Mouse (Mus musculus): Measurements from ENCODE around the gene Igflr1. TPM values are rescaled to one million over a fixed set of nuclear protein-coding genes. Genes with fewer than 3 reads are reported as not detected.

Gene Igflr1
- polyA plus RNA-seq, 1 experiment from 2014 or later: 6.4 TPM

DNA sequence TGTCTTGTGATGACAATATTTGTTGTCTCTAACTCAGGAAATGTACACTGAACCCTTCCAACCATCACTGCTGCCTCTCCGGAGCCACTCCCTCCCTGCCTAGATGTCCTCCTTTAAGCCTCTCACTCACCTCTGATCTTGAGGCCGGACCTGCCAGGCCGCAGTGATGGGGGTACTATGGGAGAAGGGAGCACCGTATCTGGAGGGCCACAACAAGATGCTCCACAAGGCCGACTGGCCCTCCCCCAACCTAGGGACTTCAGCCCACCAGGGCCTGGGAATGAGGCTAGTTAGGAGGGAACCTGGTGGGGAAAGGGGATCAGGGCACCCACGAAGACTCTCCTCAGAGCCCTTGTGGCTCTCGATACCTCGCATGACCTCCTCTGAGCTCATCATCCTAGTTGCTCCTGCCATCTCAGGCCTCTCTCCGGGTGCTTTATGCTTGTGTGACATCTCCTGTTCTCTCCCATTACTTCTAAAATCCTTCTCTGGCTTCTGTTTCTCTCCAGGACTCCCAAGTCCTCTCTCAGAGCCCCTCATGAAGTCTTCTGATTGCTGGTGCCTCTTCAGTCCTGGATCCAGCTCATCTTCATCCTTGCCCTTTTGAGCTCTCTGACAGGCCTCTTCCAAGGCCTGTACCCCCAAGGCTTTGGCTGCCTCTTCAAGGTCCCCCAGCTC, 25.8 kb downstream of the Igflr1 start:
- WGBS: 81% methylated on average over 9 of the region's 9 CpGs
- H3K9ac ChIP-seq (ENCODE audit: low read length): no peak overlapping the region

DNA sequence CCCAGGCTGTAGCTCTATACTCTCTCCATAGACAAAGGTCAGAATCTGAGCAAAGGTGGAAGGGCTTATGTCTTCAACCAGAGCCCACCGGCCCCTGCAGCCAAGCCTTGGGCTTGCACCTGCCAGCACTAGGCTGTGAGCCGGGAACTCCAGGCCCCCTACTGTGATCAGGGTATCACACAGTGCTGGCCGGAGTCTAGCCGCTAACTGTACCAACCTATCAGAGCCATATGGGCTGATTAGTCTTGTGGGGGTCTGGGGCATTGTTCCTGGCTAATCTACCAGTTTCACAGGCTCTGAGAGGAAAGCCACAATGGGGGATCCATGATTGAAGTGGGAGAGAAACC, 26.4 kb downstream of the Igflr1 start:
- Histone ChIP-seq H3K4me3 (ENCODE audit: low read length) (no peak overlapping the region), H3K4me1 (replicated peaks; ENCODE audit: control insufficient read depth, insufficient read depth, low read length) (peaks cover 22% of the 10 kb centered on the region), H3K27me3 (ENCODE audit: control insufficient read depth, insufficient read depth, low read depth, low read length) (no peaks in the 10 kb centered on the region), H3K9ac (ENCODE audit: low read length) (no peak overlapping the region), H3K36me3 (ENCODE audit: control insufficient read depth, insufficient read depth, low read length) (no peaks in the 10 kb centered on the region; the same call in 1 of the 2 replicates), H3K9me3 (ENCODE audit: control insufficient read depth, low read length) (no peaks in the 10 kb centered on the region), H3K4me2 (ENCODE audit: low read depth, low read length) (no peak overlapping the region), H3K27ac (ENCODE audit: low read length) (no peak overlapping the region)
- WGBS: 58% methylated on average over 4 of the region's 4 CpGs
- no peak for ATAC-seq (ENCODE audit: low read depth)

More for the DNA sequence above, 25.8 kb downstream of the Igflr1 start:
- ATAC-seq (ENCODE audit: low read depth): no peak
- H3K27ac ChIP-seq (ENCODE audit: low read length): no peak overlapping the region
- H3K27me3 ChIP-seq (ENCODE audit: control insufficient read depth, insufficient read depth, low read depth, low read length): no peaks in the 10 kb centered on the region
- H3K4me1 ChIP-seq (replicated peaks; ENCODE audit: control insufficient read depth, insufficient read depth, low read length): peaks cover 22% of the 10 kb centered on the region
- H3K4me2 ChIP-seq (ENCODE audit: low read depth, low read length): no peak overlapping the region
- H3K4me3 ChIP-seq (ENCODE audit: low read length): no peak overlapping the region
- no peaks in the 10 kb centered on the region; the same call in 1 of the 2 replicates for H3K36me3 ChIP-seq (ENCODE audit: control insufficient read depth, insufficient read depth, low read length)
- H3K9me3 ChIP-seq (ENCODE audit: control insufficient read depth, low read length): no peaks in the 10 kb centered on the region

DNA sequence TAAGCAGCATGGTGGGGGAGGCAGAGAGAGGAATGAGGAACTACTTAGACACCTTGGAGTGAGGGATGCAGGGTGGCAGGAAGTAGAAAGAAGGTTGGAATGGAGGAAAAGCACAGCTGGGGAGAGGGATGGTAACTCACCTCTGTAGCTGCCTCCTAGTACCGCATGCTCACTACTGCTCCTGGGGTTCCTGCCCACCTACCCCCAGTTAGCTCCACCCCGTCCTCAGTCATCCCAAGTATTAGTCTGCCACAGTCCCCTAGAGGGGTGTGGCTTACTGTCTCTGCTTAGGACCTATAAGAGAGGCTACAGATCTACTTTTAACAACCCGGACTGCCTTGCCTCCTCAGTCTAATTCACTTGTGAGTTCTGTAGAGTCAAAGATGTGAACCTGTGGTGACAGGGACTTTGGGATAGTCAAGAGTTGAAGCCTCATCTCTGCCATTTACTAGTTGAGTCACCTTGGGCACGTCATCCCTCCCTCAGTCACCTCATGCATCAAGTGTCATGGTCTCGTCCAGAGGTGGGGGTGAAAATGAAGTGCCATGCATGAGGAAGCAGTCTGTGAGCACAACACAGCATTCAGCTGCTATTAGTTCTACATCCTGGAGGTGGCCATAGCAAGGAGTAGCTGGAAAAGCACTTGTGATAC, 27.7 kb downstream of the Igflr1 start:
- H3K27ac ChIP-seq (ENCODE audit: low read length): no peak overlapping the region

GRCm38 (mm10) chr7:30593579-30594509, 28.6 kb downstream of the Igflr1 start:
- H3K27ac ChIP-seq (ENCODE audit: low read length): no peak overlapping the region
- WGBS: 69% methylated on average over 10 of the region's 10 CpGs
- no peaks in the 10 kb centered on the region for H3K9me3 ChIP-seq (ENCODE audit: control insufficient read depth, low read length)
- no peak overlapping the region for H3K4me2 ChIP-seq (ENCODE audit: low read depth, low read length)
- no peak overlapping the region for H3K4me3 ChIP-seq (ENCODE audit: low read length)
- H3K27me3 ChIP-seq (ENCODE audit: control insufficient read depth, insufficient read depth, low read depth, low read length): no peaks in the 10 kb centered on the region
- peaks cover 15% of the 10 kb centered on the region for H3K4me1 ChIP-seq (replicated peaks; ENCODE audit: control insufficient read depth, insufficient read depth, low read length)
- H3K9ac ChIP-seq (ENCODE audit: low read length): no peak overlapping the region
- no peak for ATAC-seq (ENCODE audit: low read depth)
- no peaks in the 10 kb centered on the region for H3K36me3 ChIP-seq (ENCODE audit: control insufficient read depth, insufficient read depth, low read length)

More for the DNA sequence above, 27.7 kb downstream of the Igflr1 start:
- H3K27me3 ChIP-seq (ENCODE audit: control insufficient read depth, insufficient read depth, low read depth, low read length): no peaks in the 10 kb centered on the region
- H3K9me3 ChIP-seq (ENCODE audit: control insufficient read depth, low read length): no peaks in the 10 kb centered on the region
- WGBS: 29% methylated on average over 5 of the region's 5 CpGs
- H3K4me2 ChIP-seq (ENCODE audit: low read depth, low read length): no peak overlapping the region
- H3K9ac ChIP-seq (ENCODE audit: low read length): no peak overlapping the region
- H3K4me1 ChIP-seq (replicated peaks; ENCODE audit: control insufficient read depth, insufficient read depth, low read length): peaks cover 14% of the 10 kb centered on the region
- H3K4me3 ChIP-seq (ENCODE audit: low read length): no peak overlapping the region
- ATAC-seq (ENCODE audit: low read depth): no peak
- no peaks in the 10 kb centered on the region for H3K36me3 ChIP-seq (ENCODE audit: control insufficient read depth, insufficient read depth, low read length)

DNA sequence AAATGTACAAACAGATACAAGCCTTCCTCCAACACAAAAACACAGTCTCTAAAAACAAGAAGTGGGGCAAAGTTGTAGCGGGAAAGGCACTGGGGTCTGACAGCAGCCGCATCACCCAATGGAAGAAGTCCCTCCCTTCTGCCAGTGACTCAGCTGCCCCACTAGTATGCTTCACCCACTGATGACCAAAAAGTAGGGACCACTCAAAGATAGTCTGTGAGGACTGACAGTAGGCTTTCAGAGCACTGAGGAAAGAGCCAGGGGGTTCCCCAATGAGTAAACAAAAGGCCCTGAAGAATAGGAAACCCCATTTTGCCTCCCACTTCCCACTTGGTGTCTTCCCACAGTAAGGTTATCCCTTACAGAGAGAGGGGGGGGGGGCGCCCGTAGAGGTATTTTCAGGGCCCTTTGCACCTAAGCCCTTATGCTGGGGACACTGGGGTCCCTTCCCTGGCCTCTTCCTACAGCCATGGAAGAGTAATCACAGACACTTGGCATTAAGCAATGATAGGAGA, 29.3 kb downstream of the Igflr1 start:
- H3K27ac ChIP-seq (ENCODE audit: low read length): no peak overlapping the region
- no peak for ATAC-seq (ENCODE audit: low read depth)
- H3K4me2 ChIP-seq (ENCODE audit: low read depth, low read length): no peak overlapping the region
- 67% methylated on average over 4 of the region's 4 CpGs for WGBS
- no peaks in the 10 kb centered on the region for H3K36me3 ChIP-seq (ENCODE audit: control insufficient read depth, insufficient read depth, low read length)
- no peaks in the 10 kb centered on the region for H3K27me3 ChIP-seq (ENCODE audit: control insufficient read depth, insufficient read depth, low read depth, low read length)
- H3K4me3 ChIP-seq (ENCODE audit: low read length): no peak overlapping the region
- no peak overlapping the region for H3K9ac ChIP-seq (ENCODE audit: low read length)
- no peaks in the 10 kb centered on the region for H3K9me3 ChIP-seq (ENCODE audit: control insufficient read depth, low read length)
- H3K4me1 ChIP-seq (replicated peaks; ENCODE audit: control insufficient read depth, insufficient read depth, low read length): peaks cover 17% of the 10 kb centered on the region

DNA sequence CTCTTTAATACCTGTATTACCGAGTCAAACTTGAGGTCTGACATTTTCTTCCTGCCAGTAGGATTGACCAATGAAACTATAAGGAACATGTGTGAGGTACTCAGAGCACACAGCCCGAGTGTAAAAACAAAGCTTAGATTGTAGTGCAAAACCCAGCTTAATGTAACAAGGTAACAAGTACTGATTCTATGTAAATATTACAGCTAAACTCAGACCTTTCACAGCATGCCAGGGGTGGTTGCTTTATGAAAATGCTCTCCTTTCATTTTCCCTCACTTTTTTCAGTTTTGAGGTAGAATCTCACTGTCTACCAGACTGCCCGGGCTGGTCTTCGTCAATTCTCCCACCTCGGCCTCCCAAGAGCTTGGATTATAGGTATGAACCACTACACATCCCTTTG, 30.9 kb downstream of the Igflr1 start:
- WGBS: 62% methylated on average over 5 of the region's 5 CpGs

GRCm38 (mm10) chr7:30596811-30597210, 31.6 kb downstream of the Igflr1 start:
- Histone ChIP-seq H3K9me3 (ENCODE audit: control insufficient read depth, low read length) (no peaks in the 10 kb centered on the region), H3K27ac (ENCODE audit: low read length) (peak overlapping the region; percentile 82), H3K9ac (ENCODE audit: low read length) (no peak overlapping the region), H3K36me3 (ENCODE audit: control insufficient read depth, insufficient read depth, low read length) (no peaks in the 10 kb centered on the region), H3K4me3 (ENCODE audit: low read length) (no peak overlapping the region), H3K4me2 (ENCODE audit: low read depth, low read length) (no peak overlapping the region), H3K4me1 (replicated peaks; ENCODE audit: control insufficient read depth, insufficient read depth, low read length) (peaks cover 10% of the 10 kb centered on the region), H3K27me3 (ENCODE audit: control insufficient read depth, insufficient read depth, low read depth, low read length) (no peaks in the 10 kb centered on the region)
- no peak for ATAC-seq (ENCODE audit: low read depth)
- 36% methylated on average over 5 of the region's 5 CpGs for WGBS

More for the DNA sequence above, 30.9 kb downstream of the Igflr1 start:
- peak overlapping the region; percentile 82 for H3K27ac ChIP-seq (ENCODE audit: low read length)
- no peak overlapping the region for H3K9ac ChIP-seq (ENCODE audit: low read length)
- no peaks in the 10 kb centered on the region for H3K9me3 ChIP-seq (ENCODE audit: control insufficient read depth, low read length)
- no peaks in the 10 kb centered on the region for H3K36me3 ChIP-seq (ENCODE audit: control insufficient read depth, insufficient read depth, low read length)
- H3K27me3 ChIP-seq (ENCODE audit: control insufficient read depth, insufficient read depth, low read depth, low read length): no peaks in the 10 kb centered on the region
- H3K4me1 ChIP-seq (replicated peaks; ENCODE audit: control insufficient read depth, insufficient read depth, low read length): peaks cover 10% of the 10 kb centered on the region
- no peak overlapping the region for H3K4me2 ChIP-seq (ENCODE audit: low read depth, low read length)
- H3K4me3 ChIP-seq (ENCODE audit: low read length): no peak overlapping the region
- ATAC-seq (ENCODE audit: low read depth): no peak

- Histone ChIP-seq H3K9ac (ENCODE audit: low read length) (peak within 1 kb of the TSS; percentile 39; the same call in 1 of the 2 replicates), H3K4me1 (replicated peaks; ENCODE audit: control insufficient read depth, insufficient read depth, low read length) (peaks cover 9% of the 10 kb centered on the region), H3K4me3 (ENCODE audit: low read length) (peak within 1 kb of the TSS; percentile 12; the same call in 1 of the 2 replicates), H3K36me3 (ENCODE audit: control insufficient read depth, insufficient read depth, low read length) (no peaks in the 10 kb centered on the region), H3K27me3 (ENCODE audit: control insufficient read depth, insufficient read depth, low read depth, low read length) (no peaks in the 10 kb centered on the region), H3K9me3 (ENCODE audit: control insufficient read depth, low read length) (no peaks in the 10 kb centered on the region), H3K27ac (ENCODE audit: low read length) (peak within 1 kb of the TSS; percentile 96), H3K4me2 (ENCODE audit: low read depth, low read length) (peak within 1 kb of the TSS; percentile 36)
- 92% methylated on average over 12 of the region's 12 CpGs for WGBS
- ATAC-seq (ENCODE audit: low read depth): no peak
These were observed 33.6 kb downstream of the Igflr1 start, which contains the start of gene Zbtb32 for GRCm38 (mm10) chr7:30598786-30599185. Gene Zbtb32 (minus strand): TSS chr7:30598909.
